Comparison of ENCODE assay signal across 9 mouse cellular contexts in genomic region chr11:114448776-114449401, GRCm38 (mm10).
A peak's percentile ranks its signal among the peaks of the same experiment; 100 is the strongest.
DNase-seq lines count a peak whose midpoint lies in the region; ATAC-seq lines count a peak whose summit lies in the region.
"Had no signal": no experiment of that assay in that cellular context is flagged by ENCODE, and none has a peak within 500 bp of the region (broad histone marks: within the 10 kb centered on the region; RNA-seq: fewer than 3 reads in every experiment).

No protein-coding gene starts in this region.

- no peaks in the 10 kb centered on the region for H3K9me3 ChIP-seq in midbrain, embryonic 15.5 days
- no peaks in the 10 kb centered on the region for H3K9me3 ChIP-seq in midbrain, embryonic 16.5 days (replicated peaks; ENCODE audit: control insufficient read depth, low read length, poor library complexity, severe bottlenecking)
- no peaks in the 10 kb centered on the region for H3K9me3 ChIP-seq in liver, embryonic 11.5 days (ENCODE audit: control insufficient read depth, low read length)
- H3K9me3 ChIP-seq: neural tube, embryonic 12.5 days had no signal

- 0 out of 2 replicates have a peak, but pooled peaks have one; percentile 9 for ATAC-seq in midbrain, embryonic 15.5 days (replicated peaks)
- ATAC-seq in midbrain, embryonic 16.5 days: no peak
- no peak for ATAC-seq in liver, embryonic 11.5 days (replicated peaks; ENCODE audit: low FRiP score)

- no peaks in the 10 kb centered on the region for H3K36me3 ChIP-seq in midbrain, embryonic 15.5 days (replicated peaks)
- H3K36me3 ChIP-seq in midbrain, embryonic 16.5 days (ENCODE audit: control insufficient read depth, insufficient read depth, low read length): no peaks in the 10 kb centered on the region
- no peaks in the 10 kb centered on the region for H3K36me3 ChIP-seq in liver, embryonic 11.5 days (ENCODE audit: control insufficient read depth, insufficient read depth, low read length)
- H3K36me3 ChIP-seq: neural tube, embryonic 12.5 days had no signal

- WGBS in midbrain, embryonic 15.5 days: 39% methylated on average over 13 of the region's 13 CpGs
- 36% methylated on average over 13 of the region's 13 CpGs for WGBS in midbrain, embryonic 16.5 days
- 35% methylated on average over 13 of the region's 13 CpGs for WGBS in liver, embryonic 11.5 days

- no peak overlapping the region for H3K9ac ChIP-seq in midbrain, embryonic 15.5 days
- no peak overlapping the region for H3K9ac ChIP-seq in midbrain, embryonic 16.5 days (ENCODE audit: low read depth, low read length)
- H3K9ac ChIP-seq in liver, embryonic 11.5 days (ENCODE audit: low read depth, low read length): no peak overlapping the region
- H3K9ac ChIP-seq: neural tube, embryonic 12.5 days had no signal

- peak; percentile 88 to 90 for DNase-seq in cerebellum, postnatal 14 days
- peak; percentile 56 to 69 for DNase-seq in heart, adult 18-20 months
- peak; percentile 50 for DNase-seq in layer of hippocampus, adult 9-11 months
- peak; percentile 67 for DNase-seq in right cerebral cortex, postnatal 25 days
- no peak for DNase-seq in liver, embryonic 11.5 days (ENCODE audit: low spot score)

- H3K4me2 ChIP-seq in midbrain, embryonic 15.5 days: no peak overlapping the region
- no peak overlapping the region for H3K4me2 ChIP-seq in midbrain, embryonic 16.5 days (ENCODE audit: low read length)
- H3K4me2 ChIP-seq in liver, embryonic 11.5 days: no peak overlapping the region
- H3K4me2 ChIP-seq: neural tube, embryonic 12.5 days had no signal

- no peaks in the 10 kb centered on the region for H3K27me3 ChIP-seq in midbrain, embryonic 15.5 days (replicated peaks)
- H3K27me3 ChIP-seq in midbrain, embryonic 16.5 days (ENCODE audit: control insufficient read depth, insufficient read depth, low read depth, low read length): no peaks in the 10 kb centered on the region
- no peaks in the 10 kb centered on the region for H3K27me3 ChIP-seq in liver, embryonic 11.5 days (replicated peaks; ENCODE audit: control insufficient read depth, insufficient read depth, low read length)
- H3K27me3 ChIP-seq: neural tube, embryonic 12.5 days had no signal

- 0 out of 2 replicates have a peak overlapping the region, but pooled peaks have one; percentile 18 for H3K27ac ChIP-seq in midbrain, embryonic 15.5 days
- H3K27ac ChIP-seq in midbrain, embryonic 16.5 days (ENCODE audit: low read length): no peak overlapping the region
- no peak overlapping the region for H3K27ac ChIP-seq in liver, embryonic 11.5 days (ENCODE audit: low read depth, low read length)
- H3K27ac ChIP-seq: kidney, postnatal 0 days; neural tube, embryonic 12.5 days had no signal

- H3K4me3 ChIP-seq in midbrain, embryonic 15.5 days: no peak overlapping the region
- no peak overlapping the region for H3K4me3 ChIP-seq in midbrain, embryonic 16.5 days (ENCODE audit: low read depth, low read length)
- no peak overlapping the region for H3K4me3 ChIP-seq in liver, embryonic 11.5 days (ENCODE audit: low read depth, low read length)
- H3K4me3 ChIP-seq: neural tube, embryonic 12.5 days had no signal

- peaks cover 45% of the 10 kb centered on the region for H3K4me1 ChIP-seq in midbrain, embryonic 15.5 days
- H3K4me1 ChIP-seq in midbrain, embryonic 16.5 days (ENCODE audit: control insufficient read depth, insufficient read depth, low read length): peaks cover 31% of the 10 kb centered on the region
- peaks cover 19% of the 10 kb centered on the region for H3K4me1 ChIP-seq in liver, embryonic 11.5 days (replicated peaks; ENCODE audit: control insufficient read depth, insufficient read depth, low read length)
